Mouse (Mus musculus): ENCODE measurements around the gene Itgb2.

Itgb2 gene

GRCm38 (mm10) chr10:77530140-77530539 lies at the start of gene Itgb2:
TSS of gene Itgb2 (plus strand) at chr10:77530252.
- DNase-seq (ENCODE audit: low spot score), result no peak

GRCm38 (mm10) chr10:77481814-77482213 lies 48.2 kb upstream of the Itgb2 start:
- no peak for DNase-seq (ENCODE audit: low spot score)

GRCm38 (mm10) chr10:77484205-77484935 lies 45.7 kb upstream of the Itgb2 start:
- peak; percentile 39 for DNase-seq (ENCODE audit: low spot score)

GRCm38 (mm10) chr10:77485786-77486185 lies 44.3 kb upstream of the Itgb2 start:
- DNase-seq (ENCODE audit: low spot score), result no peak

- no peak for DNase-seq (ENCODE audit: low spot score)
Observed at GRCm38 (mm10) chr10:77488168-77488567, 41.9 kb upstream of the Itgb2 start.

- no peak for DNase-seq (ENCODE audit: low spot score)
Observed at GRCm38 (mm10) chr10:77491585-77491984, 38.5 kb upstream of the Itgb2 start.

GRCm38 (mm10) chr10:77492885-77493284 lies 37.2 kb upstream of the Itgb2 start:
- no peak for DNase-seq (ENCODE audit: low spot score)

GRCm38 (mm10) chr10:77497185-77497584 lies 32.9 kb upstream of the Itgb2 start:
- no peak for DNase-seq (ENCODE audit: low spot score)

GRCm38 (mm10) chr10:77498254-77498653 lies 31.8 kb upstream of the Itgb2 start:
- no peak for DNase-seq (ENCODE audit: low spot score)

GRCm38 (mm10) chr10:77500636-77501035 lies 29.4 kb upstream of the Itgb2 start:
- DNase-seq (ENCODE audit: low spot score), result no peak

- DNase-seq (ENCODE audit: low spot score), result no peak
Observed at GRCm38 (mm10) chr10:77502967-77503922, 26.8 kb upstream of the Itgb2 start.

GRCm38 (mm10) chr10:77504143-77504542 lies 25.9 kb upstream of the Itgb2 start:
- DNase-seq (ENCODE audit: low spot score), result no peak

- no peak for DNase-seq (ENCODE audit: low spot score)
Observed at GRCm38 (mm10) chr10:77506526-77506925, 23.5 kb upstream of the Itgb2 start.

- DNase-seq (ENCODE audit: low spot score), result no peak
Observed at GRCm38 (mm10) chr10:77506961-77507577, 23.0 kb upstream of the Itgb2 start.

- DNase-seq (ENCODE audit: low spot score), result no peak
Observed at GRCm38 (mm10) chr10:77507779-77508178, 22.3 kb upstream of the Itgb2 start.

- DNase-seq (ENCODE audit: low spot score), result no peak
Observed at GRCm38 (mm10) chr10:77508744-77509143, 21.3 kb upstream of the Itgb2 start.

- peak; percentile 95 for DNase-seq (ENCODE audit: low spot score)
Observed at GRCm38 (mm10) chr10:77509403-77510187, 20.5 kb upstream of the Itgb2 start.

- no peak for DNase-seq (ENCODE audit: low spot score)
Observed at GRCm38 (mm10) chr10:77510225-77510982, 19.6 kb upstream of the Itgb2 start.

- DNase-seq (ENCODE audit: low spot score), result peak; percentile 98
Observed at GRCm38 (mm10) chr10:77515385-77516348, 14.4 kb upstream of the Itgb2 start, which contains the start of gene Fam207a. TSS of gene Fam207a (minus strand) at chr10:77515785.

Data from embryo, embryonic 10 days (tissue).